Mouse (Mus musculus): ENCODE data around the gene Olfr1501. TPM values are rescaled to one million over a fixed set of nuclear protein-coding genes. Genes with fewer than 3 reads are reported as not detected.
"Not testable (repeated sequence)": the region's sequence is repeated elsewhere in the genome, so short reads cannot be mapped to it uniquely, and the experiment has no call there.

Olfr1501 gene
- polyA plus RNA-seq (2015; fragmentation: Nextera tagmentation; extraction: Ambion mirVana), result not detected in 2 replicates

- not testable (repeated sequence) for ATAC-seq (replicated peaks; ENCODE audit: insufficient number of reproducible peaks, insufficient read depth, low FRiP score, low read depth); H3K4me3 ChIP-seq; H3K4me1 ChIP-seq (replicated peaks); H3K4me2 ChIP-seq; H3K27me3 ChIP-seq; H3K9me3 ChIP-seq (replicated peaks); H3K9ac ChIP-seq; H3K27ac ChIP-seq; H3K36me3 ChIP-seq
These were observed at the start of gene Olfr1501 for GRCm38 (mm10) chr19:13850592-13850991. Olfr1501 (minus strand) TSS chr19:13850692.

GRCm38 (mm10) chr19:13897828-13898227 is 47.3 kb upstream of the Olfr1501 start, which contains the start of gene Olfr1504:
Olfr1504 (minus strand) TSS chr19:13897928.
- Histone ChIP-seq H3K27me3 (no peaks in the 10 kb centered on the region), H3K4me2 (no peak within 1 kb of the TSS), H3K4me3 (no peak within 1 kb of the TSS), H3K36me3 (no peaks in the 10 kb centered on the region), H3K4me1 (replicated peaks) (no peaks in the 10 kb centered on the region), H3K9me3 (replicated peaks) (no peaks in the 10 kb centered on the region), H3K27ac (no peak within 1 kb of the TSS), H3K9ac (no peak within 1 kb of the TSS)
- 43% methylated on average over 1 of the region's 1 CpGs for WGBS
- ATAC-seq (replicated peaks; ENCODE audit: insufficient number of reproducible peaks, insufficient read depth, low FRiP score, low read depth), result no peak

DNA sequence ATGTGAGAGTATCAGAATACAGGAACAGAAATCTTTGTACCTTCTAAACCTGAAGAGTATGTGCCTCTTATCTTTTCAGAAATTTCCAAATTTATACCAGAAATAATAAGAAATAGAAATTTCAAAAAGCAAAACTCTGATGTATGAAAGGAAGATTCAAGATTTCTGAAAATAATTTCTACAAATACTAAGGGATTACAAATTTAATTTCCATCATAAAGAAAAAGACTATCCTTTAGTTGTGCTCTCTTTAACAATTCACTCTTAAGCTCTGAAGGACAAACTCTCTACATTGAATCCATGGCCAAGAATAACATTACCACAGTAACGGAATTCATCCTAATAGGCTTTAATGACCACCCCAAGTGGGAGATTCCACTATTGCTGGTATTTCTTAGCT is 11.0 kb upstream of the Olfr1501 start, which contains the start of gene Olfr1502:
Gene Olfr1502, plus strand, starts transcription at position 301 of the 400 bp plus-strand sequence.
- H3K4me1 ChIP-seq (replicated peaks), result no peaks in the 10 kb centered on the region
- no peak within 1 kb of the TSS for H3K9ac ChIP-seq
- H3K27me3 ChIP-seq, result no peaks in the 10 kb centered on the region
- H3K27ac ChIP-seq, result no peak within 1 kb of the TSS
- ATAC-seq (replicated peaks; ENCODE audit: insufficient number of reproducible peaks, insufficient read depth, low FRiP score, low read depth), result no peak
- no peaks in the 10 kb centered on the region for H3K36me3 ChIP-seq
- 73% methylated on average over 1 of the region's 1 CpGs for WGBS
- H3K4me3 ChIP-seq, result no peak within 1 kb of the TSS
- no peak within 1 kb of the TSS for H3K4me2 ChIP-seq
- no peaks in the 10 kb centered on the region for H3K9me3 ChIP-seq (replicated peaks)

DNA sequence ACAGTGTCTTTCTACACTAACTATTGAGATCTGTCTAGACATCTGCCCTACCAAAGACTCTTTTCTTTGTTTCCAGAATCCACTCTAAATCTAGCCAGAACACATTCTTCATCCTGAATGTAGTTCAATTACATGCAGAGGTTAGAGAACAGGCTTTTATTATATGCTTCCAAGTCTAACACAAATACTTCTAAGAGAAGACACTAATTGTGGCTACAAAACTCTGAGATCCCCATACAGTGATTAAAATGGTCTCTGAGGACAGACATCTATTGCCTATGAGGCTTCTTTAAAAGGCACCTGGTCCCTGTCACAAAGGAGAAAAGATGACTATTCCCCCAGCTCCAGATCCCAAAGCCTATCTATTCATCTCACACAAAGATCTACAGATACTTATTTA is 20.1 kb downstream of the Olfr1501 start, which contains the start of gene Olfr1500:
Gene Olfr1500, minus strand, starts transcription at position 101 of the 400 bp plus-strand sequence.
- Histone ChIP-seq H3K27me3 (no peaks in the 10 kb centered on the region), H3K4me3 (no peak within 1 kb of the TSS), H3K36me3 (no peaks in the 10 kb centered on the region), H3K4me1 (replicated peaks) (no peaks in the 10 kb centered on the region), H3K27ac (no peak within 1 kb of the TSS), H3K4me2 (no peak within 1 kb of the TSS), H3K9me3 (replicated peaks) (no peaks in the 10 kb centered on the region), H3K9ac (no peak within 1 kb of the TSS)
- ATAC-seq (replicated peaks; ENCODE audit: insufficient number of reproducible peaks, insufficient read depth, low FRiP score, low read depth), result no peak

GRCm38 (mm10) chr19:13828447-13828846 is 22.0 kb downstream of the Olfr1501 start:
- whole genome bisulfite sequencing, result 79% methylated on average over 3 of the region's 3 CpGs

GRCm38 (mm10) chr19:13820847-13821246 is 29.6 kb downstream of the Olfr1501 start:
- H3K27ac ChIP-seq, result no peak overlapping the region
- no peak overlapping the region for H3K4me2 ChIP-seq
- no peaks in the 10 kb centered on the region for H3K9me3 ChIP-seq (replicated peaks)
- 42% methylated on average over 5 of the region's 5 CpGs for WGBS
- H3K27me3 ChIP-seq, result no peaks in the 10 kb centered on the region
- no peaks in the 10 kb centered on the region for H3K36me3 ChIP-seq
- no peak overlapping the region for H3K9ac ChIP-seq
- ATAC-seq (replicated peaks; ENCODE audit: insufficient number of reproducible peaks, insufficient read depth, low FRiP score, low read depth), result no peak
- no peaks in the 10 kb centered on the region for H3K4me1 ChIP-seq (replicated peaks)
- no peak overlapping the region for H3K4me3 ChIP-seq

More at GRCm38 (mm10) chr19:13828447-13828846, 22.0 kb downstream of the Olfr1501 start:
- Histone ChIP-seq H3K4me2 (no peak overlapping the region), H3K27me3 (no peaks in the 10 kb centered on the region), H3K9me3 (replicated peaks) (no peaks in the 10 kb centered on the region), H3K4me1 (replicated peaks) (no peaks in the 10 kb centered on the region), H3K4me3 (no peak overlapping the region), H3K9ac (no peak overlapping the region), H3K36me3 (no peaks in the 10 kb centered on the region), H3K27ac (no peak overlapping the region)
- ATAC-seq (replicated peaks; ENCODE audit: insufficient number of reproducible peaks, insufficient read depth, low FRiP score, low read depth), result no peak

DNA sequence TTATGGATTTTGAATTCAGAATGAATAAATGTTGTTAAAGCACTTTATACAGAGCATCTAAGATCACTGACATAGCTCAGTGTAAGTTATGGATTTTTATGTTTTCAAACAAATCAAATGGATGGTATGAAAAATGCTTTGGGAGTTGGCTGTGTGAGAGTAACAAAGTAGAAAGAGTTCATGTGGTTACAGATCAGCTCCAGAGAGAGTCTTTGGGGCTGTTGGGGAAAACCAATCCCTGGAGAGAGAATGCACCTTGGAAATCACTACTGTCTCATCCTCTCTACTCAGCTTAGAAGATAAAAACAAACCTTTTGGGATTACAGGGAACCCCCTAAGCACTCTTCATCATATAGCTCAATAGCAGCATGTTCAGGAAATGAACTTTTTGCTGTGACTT is 31.1 kb downstream of the Olfr1501 start, which contains the start of gene Olfr1499:
Gene Olfr1499, minus strand, starts transcription at position 101 of the 400 bp plus-strand sequence.
- H3K9ac ChIP-seq, result no peak within 1 kb of the TSS
- no peaks in the 10 kb centered on the region for H3K9me3 ChIP-seq (replicated peaks)
- no peak within 1 kb of the TSS for H3K27ac ChIP-seq
- no peaks in the 10 kb centered on the region for H3K4me1 ChIP-seq (replicated peaks)
- H3K4me3 ChIP-seq, result no peak within 1 kb of the TSS
- no peaks in the 10 kb centered on the region for H3K27me3 ChIP-seq
- H3K4me2 ChIP-seq, result no peak within 1 kb of the TSS
- H3K36me3 ChIP-seq, result no peaks in the 10 kb centered on the region
- no peak for ATAC-seq (replicated peaks; ENCODE audit: insufficient number of reproducible peaks, insufficient read depth, low FRiP score, low read depth)

DNA sequence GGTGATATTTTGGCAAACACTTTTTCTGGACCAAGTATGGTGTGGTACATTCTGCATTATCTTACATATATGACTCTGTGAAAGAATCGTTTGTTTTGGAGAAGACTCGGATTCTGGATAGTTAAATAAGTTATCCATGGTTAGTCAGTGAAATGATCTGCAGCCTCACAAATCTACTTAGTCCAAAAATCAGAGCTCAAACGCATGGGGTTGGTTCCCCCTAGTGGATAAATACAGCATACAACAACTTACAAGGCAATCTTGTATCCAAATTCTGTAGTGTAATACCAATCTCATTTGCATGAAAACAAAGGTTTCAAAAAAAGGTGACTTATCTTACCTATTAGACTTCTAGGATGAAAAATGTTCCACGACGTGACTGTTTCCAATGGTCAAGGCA is 31.7 kb downstream of the Olfr1501 start:
- H3K4me2 ChIP-seq, result no peak overlapping the region
- no peaks in the 10 kb centered on the region for H3K4me1 ChIP-seq (replicated peaks)
- H3K27ac ChIP-seq, result no peak overlapping the region
- no peak overlapping the region for H3K4me3 ChIP-seq
- no peaks in the 10 kb centered on the region for H3K9me3 ChIP-seq (replicated peaks)
- no peaks in the 10 kb centered on the region for H3K36me3 ChIP-seq
- no peaks in the 10 kb centered on the region for H3K27me3 ChIP-seq
- ATAC-seq (replicated peaks; ENCODE audit: insufficient number of reproducible peaks, insufficient read depth, low FRiP score, low read depth), result no peak
- 27% methylated on average over 5 of the region's 5 CpGs for WGBS
- no peak overlapping the region for H3K9ac ChIP-seq

DNA sequence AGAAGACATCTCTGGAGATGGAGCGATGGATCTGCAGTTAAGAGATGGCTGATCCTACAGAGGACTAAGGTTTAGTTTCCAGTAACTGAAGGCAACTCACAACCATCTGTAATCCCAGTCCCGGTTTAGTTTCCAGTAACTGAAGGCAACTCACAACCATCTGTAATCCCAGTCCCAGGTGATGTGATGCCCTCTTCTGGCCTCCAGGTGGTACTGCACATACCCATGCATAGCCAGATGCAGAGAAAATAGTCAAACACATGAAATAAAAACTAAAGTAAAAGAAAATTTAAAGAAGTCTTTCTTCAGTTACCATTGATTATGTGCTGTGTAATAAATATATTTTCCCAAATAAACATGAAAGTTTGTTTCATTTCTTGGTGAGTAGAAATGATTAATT is 37.7 kb downstream of the Olfr1501 start:
- Histone ChIP-seq H3K4me1 (replicated peaks) (no peaks in the 10 kb centered on the region), H3K4me3 (no peak overlapping the region), H3K4me2 (no peak overlapping the region), H3K27me3 (no peaks in the 10 kb centered on the region), H3K27ac (no peak overlapping the region), H3K36me3 (no peaks in the 10 kb centered on the region), H3K9me3 (replicated peaks) (no peaks in the 10 kb centered on the region), H3K9ac (no peak overlapping the region)
- 48% methylated on average over 2 of the region's 2 CpGs for WGBS
- no peak for ATAC-seq (replicated peaks; ENCODE audit: insufficient number of reproducible peaks, insufficient read depth, low FRiP score, low read depth)

DNA sequence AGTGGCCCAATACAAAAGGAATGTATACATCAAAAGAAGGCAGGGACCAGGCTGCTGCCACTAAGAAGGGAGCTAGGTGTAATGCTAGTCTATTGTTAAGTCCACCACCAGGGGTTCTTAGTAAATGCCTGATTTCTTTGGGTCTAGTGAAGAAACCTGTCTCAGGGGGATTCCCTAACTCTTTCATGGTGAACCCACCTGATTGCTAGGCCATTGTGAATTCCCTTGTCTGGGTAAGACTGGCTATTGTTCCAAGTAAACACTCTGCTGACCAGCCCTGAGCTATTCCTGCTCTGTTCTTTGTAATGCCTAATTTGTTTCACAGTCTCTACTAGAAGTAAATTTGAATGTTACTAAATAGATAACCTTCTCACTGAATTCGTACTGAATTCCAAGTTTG is 45.0 kb downstream of the Olfr1501 start:
- not testable (repeated sequence) for H3K27me3 ChIP-seq; H3K36me3 ChIP-seq; H3K9me3 ChIP-seq (replicated peaks); ATAC-seq (replicated peaks; ENCODE audit: insufficient number of reproducible peaks, insufficient read depth, low FRiP score, low read depth); H3K4me3 ChIP-seq; H3K9ac ChIP-seq; H3K27ac ChIP-seq; H3K4me2 ChIP-seq; H3K4me1 ChIP-seq (replicated peaks)
- 55% methylated on average over 1 of the region's 1 CpGs for whole genome bisulfite sequencing

- H3K4me3 ChIP-seq, result no peak within 1 kb of the TSS
- H3K36me3 ChIP-seq, result no peaks in the 10 kb centered on the region
- no peak within 1 kb of the TSS for H3K27ac ChIP-seq
- H3K9me3 ChIP-seq (replicated peaks), result no peaks in the 10 kb centered on the region
- no peak within 1 kb of the TSS for H3K4me2 ChIP-seq
- no peak within 1 kb of the TSS for H3K9ac ChIP-seq
- no peaks in the 10 kb centered on the region for H3K27me3 ChIP-seq
- ATAC-seq (replicated peaks; ENCODE audit: insufficient number of reproducible peaks, insufficient read depth, low FRiP score, low read depth), result no peak
- no peaks in the 10 kb centered on the region for H3K4me1 ChIP-seq (replicated peaks)
These were observed 52.4 kb downstream of the Olfr1501 start, which contains the start of gene Olfr1497 for GRCm38 (mm10) chr19:13798102-13798501. Olfr1497 (minus strand) TSS chr19:13798202.
